Mouse (Mus musculus): Measurements from ENCODE around the gene Txndc15.

Gene Txndc15

GRCm38 (mm10) chr13:55732121-55732520 is 17.7 kb downstream of the Txndc15 start:
- no peak for DNase-seq

GRCm38 (mm10) chr13:55733628-55734502 is 19.4 kb downstream of the Txndc15 start:
- DNase-seq: no peak

GRCm38 (mm10) chr13:55737885-55738284 is 23.4 kb downstream of the Txndc15 start:
- no peak for DNase-seq

GRCm38 (mm10) chr13:55742306-55742705 is 27.9 kb downstream of the Txndc15 start:
- DNase-seq: no peak

GRCm38 (mm10) chr13:55754380-55754779 is 39.9 kb downstream of the Txndc15 start:
- no peak for DNase-seq

GRCm38 (mm10) chr13:55756789-55757188 is 42.3 kb downstream of the Txndc15 start:
- DNase-seq: no peak

- peak in 1 of 2 experiments; percentile 8 for DNase-seq
Observed at GRCm38 (mm10) chr13:55757645-55758044, 43.2 kb downstream of the Txndc15 start.

- DNase-seq: no peak
Observed at GRCm38 (mm10) chr13:55760576-55760975, 46.1 kb downstream of the Txndc15 start.

- DNase-seq: no peak
Observed at GRCm38 (mm10) chr13:55761486-55761885, 47.0 kb downstream of the Txndc15 start.

- no peak for DNase-seq
Observed at GRCm38 (mm10) chr13:55774352-55774751, 59.9 kb downstream of the Txndc15 start.

GRCm38 (mm10) chr13:55775056-55775455 is 60.6 kb downstream of the Txndc15 start:
- no peak for DNase-seq

Data from spleen, adult 18-20 months (tissue).